Mouse (Mus musculus) cortical plate, adult 2 months (tissue): Measurements from ENCODE around the gene Foxp1. TPM values are rescaled to one million over a fixed set of nuclear protein-coding genes. Genes with fewer than 3 reads are reported as not detected.

Experiments used
- H3K27ac ChIP-seq: fragments of 200-500 bp; 2 replicates; pipeline ENCODE4 v1.5.1; 2012; ENCODE audit warnings: low read length, control low read depth, inconsistent platforms; ENCODE audit not compliant: insufficient read depth
- H3K4me1 ChIP-seq: fragments of 200-500 bp; 2 replicates; pipeline ENCODE4 v1.6.1; 2011; ENCODE audit warnings: low read length; ENCODE audit not compliant: control insufficient read depth, insufficient read depth
- H3K4me3 ChIP-seq: fragments of 200-500 bp; 2 replicates; pipeline ENCODE4 v1.5.1; 2011; ENCODE audit warnings: mild to moderate bottlenecking, low read length, control low read depth; ENCODE audit not compliant: insufficient read depth
- CTCF ChIP-seq: fragments of 200-500 bp; IDR thresholded peaks from 2 replicates; pipeline ENCODE4 v1.5.1; 2011; ENCODE audit warnings: mild to moderate bottlenecking, control low read depth, low read length; ENCODE audit not compliant: insufficient read depth; ENCODE audit errors: extremely low read depth
- POLR2A ChIP-seq: fragments of 200-500 bp; IDR thresholded peaks from 2 replicates; pipeline ENCODE4 v1.6.1; 2011; ENCODE audit warnings: mild to moderate bottlenecking, low read length, control low read depth; ENCODE audit not compliant: insufficient read depth; ENCODE audit errors: extremely low read depth
- polyA plus RNA-seq: library from polyadenylated mRNA; depleted of rRNA; stranded (reverse); fragments of >200 nt; gene quantifications from 2 replicates; pipeline ENCODE4 v1.2.3, GENCODE M21; 2012

Gene Foxp1
- polyA plus RNA-seq, 1 experiment = 99.2 TPM

DNA sequence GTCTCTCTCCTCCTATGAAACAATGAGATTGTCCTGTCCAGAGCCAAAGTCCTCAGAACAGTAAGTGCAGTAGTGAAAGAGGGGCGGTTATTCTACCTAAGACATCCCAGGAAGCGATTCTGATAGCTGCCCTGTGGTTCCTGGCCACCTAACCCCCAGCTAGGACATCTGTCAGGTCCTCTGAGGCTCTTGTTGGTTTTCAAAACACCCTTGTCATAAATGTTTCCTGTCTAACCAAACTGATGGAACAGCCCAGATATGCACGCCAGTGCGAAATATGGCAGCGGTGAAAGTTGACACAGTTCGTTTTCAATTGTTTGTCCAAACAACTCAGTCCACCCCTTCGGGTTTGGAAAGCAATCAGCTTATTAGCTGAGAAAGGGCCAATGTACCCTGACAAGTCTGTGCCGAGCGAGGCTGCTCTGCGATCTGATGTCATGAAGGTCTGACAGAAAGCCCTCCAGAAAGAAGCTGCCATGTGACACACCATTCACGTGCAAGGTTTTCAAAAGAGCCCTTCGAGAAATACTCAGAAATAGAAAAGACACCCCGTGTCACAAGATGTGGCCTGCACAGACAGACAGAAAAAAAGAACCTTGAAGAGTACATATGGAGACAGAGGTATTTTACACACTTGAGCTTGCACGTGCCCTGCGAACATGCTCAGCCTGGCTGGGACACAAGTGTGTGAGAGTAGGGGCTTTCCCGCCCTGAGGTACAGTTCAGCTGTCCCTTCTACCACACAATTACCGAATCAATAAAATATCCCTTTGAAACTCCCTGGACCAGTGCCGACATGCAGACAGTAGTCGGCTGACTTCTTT is 147.9 kb downstream of the Foxp1 start:
- H3K4me1 ChIP-seq = peaks cover 7% of the 10 kb centered on the region
- H3K27ac ChIP-seq = no peak overlapping the region
- no peak overlapping the region for H3K4me3 ChIP-seq
- TF ChIP-seq CTCF (no peak), POLR2A (no peak)

DNA sequence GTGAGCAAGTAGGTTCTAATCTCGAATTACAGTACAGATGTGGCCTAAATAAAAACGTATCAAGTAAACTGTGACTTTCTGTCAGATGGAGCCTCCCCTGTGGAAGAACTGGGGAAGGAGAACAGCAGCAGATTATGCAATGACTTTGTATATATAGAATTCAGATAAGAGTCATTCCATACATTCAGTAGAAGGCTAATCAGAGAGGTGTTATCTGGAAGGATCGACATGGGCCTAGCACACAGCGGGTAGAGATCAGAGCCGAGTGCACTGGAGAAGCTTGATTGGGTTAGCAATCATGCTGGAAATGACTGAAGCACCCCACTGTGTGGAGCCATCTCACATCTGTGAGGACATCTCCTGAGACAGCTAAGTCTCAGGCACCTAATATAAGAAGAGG is 150.1 kb downstream of the Foxp1 start:
- no peak for TF ChIP-seq CTCF
- TF ChIP-seq POLR2A = no peak
- H3K4me1 ChIP-seq = peaks cover 7% of the 10 kb centered on the region
- no peak overlapping the region for H3K4me3 ChIP-seq
- no peak overlapping the region for H3K27ac ChIP-seq

DNA sequence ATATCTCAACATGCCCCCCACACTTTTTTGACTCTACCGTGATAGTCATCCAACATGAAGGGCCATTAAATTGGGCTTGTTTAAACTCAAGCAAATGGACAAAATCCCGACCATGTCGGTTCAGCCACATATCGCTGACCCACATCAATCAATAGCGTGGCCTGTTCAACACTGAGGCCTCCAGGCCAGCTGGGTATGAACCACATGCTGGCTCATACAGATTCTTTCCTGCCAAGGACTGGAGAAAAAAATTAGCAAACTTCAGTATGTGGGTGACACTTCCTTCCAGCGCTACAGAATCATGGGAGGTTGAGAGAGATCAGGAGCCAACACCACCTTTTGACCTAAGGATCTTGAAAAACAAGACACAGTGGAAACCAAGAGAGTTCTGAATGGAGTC is 150.5 kb downstream of the Foxp1 start:
- Histone ChIP-seq H3K4me1 (peaks cover 7% of the 10 kb centered on the region), H3K27ac (no peak overlapping the region), H3K4me3 (no peak overlapping the region)
- no peak for TF ChIP-seq CTCF
- no peak for TF ChIP-seq POLR2A

DNA sequence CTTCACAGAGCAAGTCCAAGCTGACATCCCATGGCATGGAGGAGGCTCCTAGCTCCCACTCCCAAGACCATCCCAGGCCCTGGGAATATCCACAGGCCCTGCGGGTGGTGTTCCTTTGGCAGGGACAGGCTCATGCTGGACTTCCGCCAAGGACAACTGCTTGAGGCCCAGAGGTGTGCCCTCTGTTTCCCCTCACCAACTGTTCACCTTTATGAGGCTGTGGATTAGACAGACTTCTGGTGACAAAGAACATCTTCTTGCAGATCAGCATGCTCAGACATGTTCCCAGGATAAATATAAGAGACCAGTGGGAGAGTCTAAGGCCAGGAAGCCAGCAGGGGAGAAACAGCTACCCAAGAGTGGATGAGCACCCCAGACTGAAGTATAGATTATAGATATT is 152.6 kb downstream of the Foxp1 start:
- TF ChIP-seq POLR2A (no peak), CTCF (no peak)
- Histone ChIP-seq H3K4me1 (0 out of 2 replicates have a peak, but pooled peaks cover under 1% of the 10 kb centered on the region), H3K27ac (no peak overlapping the region), H3K4me3 (no peak overlapping the region)

DNA sequence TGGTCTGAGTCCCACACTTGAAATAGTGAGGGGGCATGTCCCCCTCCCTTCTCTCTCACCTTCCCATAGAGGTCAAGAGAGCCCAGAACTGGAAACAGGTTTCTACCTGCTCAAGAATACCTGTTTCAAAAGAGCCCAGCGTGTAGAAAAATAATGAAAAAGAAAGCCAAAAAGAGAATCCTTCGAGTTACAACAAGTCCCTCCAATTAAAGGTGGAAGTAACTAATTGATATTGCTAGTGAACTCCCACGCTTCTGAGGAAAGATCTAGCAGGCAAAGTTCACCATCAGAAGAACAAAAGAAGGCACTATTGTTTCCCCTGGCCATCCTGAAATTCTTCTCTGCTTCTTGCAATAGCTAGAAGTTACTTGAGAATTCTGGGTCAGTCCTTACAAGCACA is 153.4 kb downstream of the Foxp1 start:
- Histone ChIP-seq H3K4me1 (no peaks in the 10 kb centered on the region), H3K27ac (no peak overlapping the region), H3K4me3 (no peak overlapping the region)
- TF ChIP-seq POLR2A = no peak

DNA sequence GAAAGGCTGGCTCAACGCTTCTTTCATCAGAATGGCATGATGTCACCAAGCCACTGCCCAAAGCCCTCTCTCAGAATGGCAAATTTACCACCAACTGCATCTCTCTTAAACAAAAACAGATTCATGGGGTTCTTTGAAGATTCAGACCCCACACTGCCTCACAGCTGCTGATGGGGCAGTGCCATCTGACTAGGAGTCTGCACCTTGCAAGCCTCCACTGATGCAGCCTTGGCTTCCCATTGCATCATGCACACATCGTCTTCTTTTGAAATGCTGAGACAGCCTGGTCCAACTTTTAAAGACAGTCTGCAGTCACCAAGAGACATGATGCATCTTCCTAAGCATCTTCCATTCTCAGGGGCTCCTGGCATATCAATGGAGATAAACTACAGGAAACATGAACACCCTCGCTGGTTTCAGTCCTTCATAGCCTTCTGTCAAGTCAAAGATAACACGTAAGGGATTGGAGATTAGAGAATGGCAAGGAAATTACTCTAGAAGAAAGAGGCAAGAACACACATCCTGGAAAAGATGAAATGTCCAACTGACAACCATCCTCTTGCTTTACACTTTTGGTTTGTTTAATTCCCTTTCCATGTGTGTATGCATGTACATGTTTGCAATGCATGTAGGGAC is 154.3 kb downstream of the Foxp1 start:
- no peaks in the 10 kb centered on the region for H3K4me1 ChIP-seq
- TF ChIP-seq CTCF = no peak
- no peak for TF ChIP-seq POLR2A
- H3K4me3 ChIP-seq = no peak overlapping the region
- H3K27ac ChIP-seq = no peak overlapping the region

GRCm38 (mm10) chr6:99364545-99364944 is 158.0 kb downstream of the Foxp1 start:
- no peak overlapping the region for H3K27ac ChIP-seq
- TF ChIP-seq POLR2A (no peak), CTCF (no peak)
- no peak overlapping the region for H3K4me3 ChIP-seq
- H3K4me1 ChIP-seq = peaks cover 2% of the 10 kb centered on the region

- H3K27ac ChIP-seq = no peak overlapping the region
- peaks cover 4% of the 10 kb centered on the region for H3K4me1 ChIP-seq
- no peak overlapping the region for H3K4me3 ChIP-seq
- TF ChIP-seq CTCF = no peak
- no peak for TF ChIP-seq POLR2A
These were observed 161.9 kb downstream of the Foxp1 start for GRCm38 (mm10) chr6:99360581-99360980.

DNA sequence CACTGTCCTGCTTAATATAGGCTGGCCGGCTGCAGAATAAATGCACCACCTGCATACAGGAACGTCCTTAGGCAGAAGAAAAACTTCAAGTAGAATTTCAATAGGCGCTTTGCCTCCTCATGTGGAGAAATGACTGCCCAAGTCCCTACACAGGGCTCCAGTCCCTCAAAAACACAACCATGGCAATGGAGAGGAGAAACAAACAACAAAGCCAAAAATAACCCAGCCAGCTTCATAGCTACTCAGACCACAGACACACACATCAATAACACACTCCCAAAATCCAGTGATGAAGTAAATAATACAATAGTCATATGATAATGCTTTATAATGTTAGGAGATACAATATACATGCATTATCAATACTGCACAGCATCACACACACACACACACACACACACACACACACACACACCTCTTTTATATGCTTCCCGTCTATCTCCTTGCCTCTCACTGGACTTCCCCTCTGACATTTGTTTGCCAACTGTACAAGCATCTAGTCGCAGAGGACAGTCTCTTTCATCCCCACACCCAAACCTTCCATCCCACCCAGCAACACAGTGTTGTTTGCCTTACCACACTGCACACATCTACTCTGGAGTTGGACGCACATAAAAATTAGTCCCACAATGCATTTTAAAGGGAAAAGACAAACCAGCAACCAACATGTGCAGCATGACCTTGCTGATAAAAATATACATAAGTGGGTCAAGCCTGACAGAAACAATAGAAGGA is 162.6 kb downstream of the Foxp1 start:
- H3K27ac ChIP-seq = no peak overlapping the region
- peaks cover 4% of the 10 kb centered on the region for H3K4me1 ChIP-seq
- no peak overlapping the region for H3K4me3 ChIP-seq
- TF ChIP-seq CTCF (no peak), POLR2A (no peak)

GRCm38 (mm10) chr6:99359036-99359698 is 163.4 kb downstream of the Foxp1 start:
- Histone ChIP-seq H3K4me3 (no peak overlapping the region), H3K27ac (no peak overlapping the region), H3K4me1 (peaks cover 4% of the 10 kb centered on the region)
- TF ChIP-seq POLR2A (no peak), CTCF (no peak)
